Mouse (Mus musculus) left cerebral cortex, adult 8-10 months (tissue): Measurements from ENCODE around the gene Esrp2. TPM values are rescaled to one million over a fixed set of nuclear protein-coding genes. Genes with fewer than 3 reads are reported as not detected.

Experiments
- DNase-seq, 2 experiments: peaks; one replicate each; pipeline ENCODE4 v3.0.0; 2022; ENCODE audit warnings: low spot score in 2 of 2
- total RNA-seq, 4 experiments: library from RNA; stranded (reverse); gene quantifications; 2 replicates each; pipeline ENCODE4 v1.2.4; 2022

Esrp2 gene
- total RNA-seq, 4 experiments from 2014 or later, result 0.19 to 0.87 (median 0.70) TPM; not detected in 1

DNA sequence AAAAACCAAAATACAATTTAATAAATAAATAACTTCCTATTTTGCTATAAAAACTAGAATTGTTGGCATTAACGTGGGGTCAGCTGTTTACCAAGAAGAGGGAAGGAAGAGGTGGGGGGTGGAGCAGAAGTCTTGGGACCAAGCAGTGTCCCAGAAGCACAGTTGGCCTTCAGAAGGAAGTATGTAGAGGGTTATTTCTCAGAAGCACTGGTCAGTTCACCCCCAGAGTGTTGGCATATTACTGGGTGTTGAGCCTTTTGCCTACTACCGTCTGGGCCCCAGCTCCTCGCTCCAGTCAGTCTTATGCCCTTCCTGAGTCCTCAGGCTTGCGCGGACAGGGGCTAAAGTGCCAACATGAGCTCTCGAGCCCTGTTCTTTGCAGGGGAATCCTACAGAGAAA is 12.3 kb upstream of the Esrp2 start:
- no peak for DNase-seq

DNA sequence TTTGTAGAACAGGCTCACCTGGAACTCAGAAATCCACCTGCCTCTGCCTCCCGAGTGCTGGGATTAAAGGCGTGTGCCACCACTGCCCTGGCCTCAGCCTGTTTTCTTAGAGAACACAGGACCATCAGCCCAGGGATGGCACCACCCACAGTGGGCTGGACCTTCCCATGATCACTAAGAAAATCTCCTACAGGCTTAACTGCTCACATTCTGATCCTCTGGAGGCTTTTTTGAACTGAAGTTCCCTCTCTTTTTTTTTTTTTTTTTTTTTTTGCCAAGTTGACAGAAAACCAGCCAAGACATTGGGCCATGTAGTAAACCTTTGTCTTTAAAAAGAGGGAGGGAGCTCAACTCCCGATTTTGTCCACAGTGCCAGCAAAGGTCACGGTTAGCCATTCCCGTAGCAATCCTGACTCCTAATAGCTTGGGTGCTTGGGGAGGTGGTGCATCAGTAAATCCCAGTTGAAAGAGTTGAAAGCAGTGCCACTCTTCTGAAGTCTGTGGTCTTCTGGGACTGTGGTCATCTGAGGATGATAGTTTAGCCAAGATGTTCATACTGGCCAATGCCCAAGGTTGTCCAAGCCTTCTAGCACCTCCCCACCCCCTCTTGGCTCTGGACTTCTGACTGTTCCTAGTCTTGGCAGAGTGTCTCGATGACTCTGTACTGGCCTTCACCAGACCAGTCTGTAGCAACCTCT is 11.2 kb upstream of the Esrp2 start:
- DNase-seq, result no peak

DNA sequence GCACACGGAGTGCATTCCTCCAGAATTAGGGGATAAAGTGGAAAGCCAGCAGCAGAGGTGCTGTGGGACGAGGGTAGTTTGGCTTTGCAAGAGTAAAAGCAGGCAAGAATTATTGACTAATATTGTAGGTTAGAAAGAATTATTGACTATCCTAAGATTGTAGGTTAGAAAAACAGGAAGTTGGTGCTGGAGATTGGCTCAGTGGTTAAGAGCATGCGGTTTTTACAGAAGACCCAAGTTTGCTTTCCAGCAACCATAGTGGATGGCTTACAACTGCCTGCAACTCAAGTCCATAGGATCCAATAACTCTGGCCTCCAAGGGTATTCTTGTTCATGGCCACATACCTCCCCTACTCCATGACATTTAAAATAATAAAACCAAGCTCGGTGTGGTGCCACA is 9.2 kb upstream of the Esrp2 start:
- DNase-seq, result no peak

- DNase-seq, result no peak
Measured at GRCm38 (mm10) chr8:106145331-106145730, 8.6 kb upstream of the Esrp2 start.

DNA sequence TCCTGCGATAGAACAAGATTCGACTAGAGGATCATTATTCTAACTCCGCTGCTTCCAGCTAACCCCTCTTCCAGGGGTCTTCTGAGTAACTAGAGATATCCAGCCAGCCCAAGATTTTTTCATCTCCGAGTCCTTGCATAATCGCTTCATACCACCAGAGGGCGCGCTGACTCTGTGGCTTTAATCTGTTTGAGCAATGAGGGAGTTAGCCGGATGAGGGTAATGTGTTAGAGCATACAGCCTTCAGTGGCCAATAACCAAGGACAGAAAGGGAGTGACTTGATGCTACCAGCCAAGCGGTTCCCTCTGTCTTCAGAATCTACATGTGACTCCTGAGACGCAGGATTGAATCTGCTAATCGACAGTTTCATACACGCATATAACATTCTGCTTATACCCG is 4.0 kb upstream of the Esrp2 start:
- peak in 1 of 2 experiments; percentile 79 for DNase-seq

GRCm38 (mm10) chr8:106140191-106140590 is 3.4 kb upstream of the Esrp2 start:
- DNase-seq, result no peak

GRCm38 (mm10) chr8:106138616-106139015 is 1.8 kb upstream of the Esrp2 start:
- no peak for DNase-seq

- DNase-seq, result no peak
Measured at GRCm38 (mm10) chr8:106137906-106138477, 1.2 kb upstream of the Esrp2 start.

GRCm38 (mm10) chr8:106137218-106137905 is 588 bp upstream of the Esrp2 start:
- no peak for DNase-seq

- no peak for DNase-seq
Measured at GRCm38 (mm10) chr8:106135672-106136071, 1.1 kb downstream of the Esrp2 start.

GRCm38 (mm10) chr8:106134751-106135571 is 1.8 kb downstream of the Esrp2 start:
- no peak for DNase-seq

DNA sequence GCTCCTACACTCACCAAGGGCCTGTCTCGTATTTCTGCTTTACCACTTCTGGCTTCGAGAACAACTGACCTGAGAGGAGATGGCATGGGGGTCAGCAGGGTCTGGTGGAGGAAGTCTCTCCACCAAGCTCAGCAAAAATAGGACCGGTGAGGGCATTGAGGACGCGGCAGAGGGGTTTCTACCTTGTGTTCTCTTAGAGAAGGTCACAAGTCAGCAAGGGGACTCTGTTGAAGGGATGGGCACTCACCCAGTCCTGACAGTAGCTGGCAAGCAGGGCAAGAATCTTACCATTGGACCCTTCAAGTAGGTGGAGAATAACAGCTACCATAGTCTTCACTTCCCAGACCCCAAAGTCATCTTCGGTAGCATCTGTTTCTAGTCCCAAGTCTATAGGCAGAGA is 2.8 kb downstream of the Esrp2 start:
- no peak for DNase-seq

DNA sequence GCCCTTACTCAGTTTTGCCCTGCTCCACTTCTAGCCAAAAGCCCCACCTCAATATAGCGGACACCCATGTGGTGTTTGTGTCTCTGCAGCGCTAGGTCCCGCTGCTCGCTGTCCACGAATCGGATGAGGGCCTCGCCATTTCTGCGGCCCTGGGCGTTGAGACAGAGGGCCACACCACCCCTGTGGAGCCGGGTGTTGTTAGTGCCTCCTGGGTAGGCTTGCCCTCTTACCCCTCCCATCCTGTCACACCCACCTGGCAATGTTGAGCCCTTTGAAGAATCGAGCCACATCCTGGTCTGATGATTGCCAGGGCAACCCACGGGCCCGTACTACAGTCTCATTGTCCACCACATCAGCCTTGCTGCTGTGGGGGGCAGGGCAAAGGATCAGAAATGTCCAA is 3.2 kb downstream of the Esrp2 start:
- no peak for DNase-seq

- no peak for DNase-seq
Measured at GRCm38 (mm10) chr8:106132356-106132755, 4.4 kb downstream of the Esrp2 start.

DNA sequence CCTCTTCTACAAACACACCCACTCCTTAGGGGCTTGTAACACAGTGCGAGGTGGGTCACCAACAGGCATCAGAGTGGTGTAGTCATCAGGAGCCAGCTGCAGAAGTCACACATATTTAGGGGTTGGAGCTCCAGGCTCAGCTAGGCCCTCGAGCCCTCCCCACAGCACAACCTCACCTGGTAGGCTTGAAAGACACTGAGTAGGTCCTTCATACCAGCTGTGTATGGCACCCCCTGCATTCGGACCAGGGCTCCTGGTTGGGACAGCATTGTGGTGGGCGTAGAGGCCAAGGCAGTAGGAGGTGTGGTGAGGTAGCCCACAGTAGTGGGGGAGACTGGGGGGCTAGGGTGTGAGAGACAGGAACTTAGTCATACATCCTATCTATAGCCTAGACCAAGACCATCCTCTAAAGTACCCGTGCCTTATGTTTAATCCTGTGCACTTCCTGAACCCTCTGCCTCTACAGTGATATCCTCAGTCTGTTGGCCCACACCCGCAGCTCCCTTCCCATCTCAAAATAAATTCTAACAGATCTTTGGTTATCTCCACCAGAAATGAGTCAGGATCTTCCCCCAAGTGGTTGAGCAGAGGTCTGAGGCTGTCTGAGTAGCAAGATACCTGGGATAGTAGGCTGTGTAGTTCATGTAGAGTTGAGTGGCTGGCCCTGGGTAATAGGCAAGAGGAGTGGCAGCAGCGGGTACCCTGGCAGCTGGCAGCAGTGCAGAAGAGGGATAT is 5.1 kb downstream of the Esrp2 start:
- no peak for DNase-seq

- DNase-seq, result no peak
Measured at GRCm38 (mm10) chr8:106131021-106131420, 5.8 kb downstream of the Esrp2 start.

DNA sequence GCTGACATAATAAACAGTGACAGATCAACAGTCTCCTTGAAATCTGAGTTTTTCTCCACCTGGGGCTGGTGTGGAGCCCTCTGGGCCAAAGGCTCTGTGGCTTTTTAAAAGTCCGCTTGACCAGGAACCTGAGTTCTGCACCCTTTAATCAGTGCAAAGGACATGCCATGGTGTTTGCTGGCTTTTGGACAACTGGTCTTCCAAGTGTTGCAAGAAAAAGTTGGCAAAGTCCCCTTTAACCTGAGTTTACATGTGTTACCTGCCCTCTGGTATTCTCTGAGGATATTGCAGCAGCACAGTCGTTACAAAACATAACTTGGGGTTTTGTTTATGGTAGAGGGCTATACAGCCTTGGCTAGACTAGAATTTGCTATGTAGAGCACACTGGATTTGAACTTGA is 6.3 kb downstream of the Esrp2 start:
- DNase-seq, result no peak

- no peak for DNase-seq
Measured at GRCm38 (mm10) chr8:106129997-106130396, 6.8 kb downstream of the Esrp2 start.

DNA sequence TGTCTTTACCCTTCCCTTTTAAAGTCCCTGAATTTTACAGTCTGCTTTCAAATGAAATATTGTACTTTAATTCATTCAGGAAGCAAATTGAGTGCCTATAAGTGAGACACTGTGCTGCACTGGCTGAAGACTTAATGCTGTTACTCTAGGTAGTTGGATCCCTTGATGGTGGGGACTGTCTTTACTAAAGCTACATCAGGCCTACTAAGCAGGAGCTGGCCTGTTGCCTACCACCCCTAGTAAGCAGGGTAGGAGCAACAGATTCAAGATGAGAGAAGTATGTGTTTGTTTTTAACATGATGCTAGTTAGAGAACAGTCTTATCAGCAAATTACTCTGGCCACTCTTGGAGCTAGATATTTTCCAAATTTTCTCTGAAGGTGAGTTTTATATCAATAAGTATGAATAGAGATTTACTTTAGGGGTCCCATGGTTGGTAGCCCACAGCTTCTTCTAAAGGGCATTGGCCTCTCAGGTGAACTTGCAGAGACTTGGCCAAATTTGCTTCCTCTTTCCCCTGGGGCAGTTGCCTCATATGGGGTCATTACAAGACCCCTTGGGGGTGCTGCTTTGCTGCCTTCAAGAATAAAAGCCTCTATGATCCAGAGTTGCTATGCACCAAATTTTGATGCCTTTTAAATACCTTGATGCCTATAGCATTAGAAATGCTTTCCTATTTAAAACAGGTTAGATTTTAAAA is 7.4 kb downstream of the Esrp2 start:
- no peak for DNase-seq

GRCm38 (mm10) chr8:106127882-106128410 is 8.8 kb downstream of the Esrp2 start:
- no peak for DNase-seq
